Mouse (Mus musculus): Measurements from ENCODE around the gene Babam2.

- TF ChIP-seq CTCF (IDR thresholded peaks at IDR 0.05; ENCODE audit: control insufficient read depth, insufficient read depth, low read length) (no peak), POLR2A (IDR thresholded peaks at IDR 0.05; ENCODE audit: borderline replicate concordance, control insufficient read depth, low read depth, low read length) (no peak)
Observed at GRCm38 (mm10) chr5:32043153-32043552, 345.7 kb downstream of the Babam2 start.

Measured in bone marrow, adult 2 months (tissue).